Mouse (Mus musculus): ENCODE results near the gene Eln. TPM values are rescaled to one million over a fixed set of nuclear protein-coding genes. Genes with fewer than 3 reads are reported as not detected.

Eln gene
- 0.37 and 0.60 TPM in 2 replicates for total RNA-seq (2014; rRNA removed)
- 4.0 and 5.2 TPM in 2 replicates for polyA plus RNA-seq (2012; rRNA removed)

DNA sequence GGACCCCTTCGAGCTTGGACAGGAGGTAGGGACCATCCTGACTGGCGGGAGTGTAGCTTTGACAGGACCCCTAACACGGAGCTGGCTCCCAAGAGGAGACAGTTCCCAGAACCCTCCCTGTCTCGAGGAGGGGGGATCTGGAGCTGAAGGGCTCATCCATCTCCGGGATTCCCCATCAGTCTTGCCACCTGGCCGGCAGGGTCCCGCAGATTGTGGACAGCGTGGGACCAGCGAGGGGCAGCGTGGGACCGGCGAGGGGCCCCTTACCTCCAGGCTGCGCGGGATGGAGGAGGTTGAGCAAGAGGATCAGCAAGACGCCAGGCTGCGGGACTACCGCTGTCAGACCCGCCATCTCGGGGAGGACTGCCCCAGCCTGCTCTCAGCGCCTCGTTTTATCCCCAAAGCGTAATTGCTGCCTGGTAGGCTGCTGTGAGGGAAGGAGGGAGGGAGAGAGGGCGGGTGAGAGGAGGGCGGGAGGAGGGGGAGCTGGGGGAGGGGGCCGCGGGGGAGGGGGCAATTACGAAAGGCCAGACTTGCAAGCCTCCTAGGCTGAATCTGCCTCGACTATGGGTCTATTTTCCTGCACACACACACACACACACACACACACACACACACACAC is at the start of gene Eln:
TSS of gene Eln (minus strand) at position 434 of the 622 bp plus-strand sequence.
- H3K27ac ChIP-seq (replicated peaks; ENCODE audit: insufficient read depth, low read depth, low read length) = peak within 1 kb of the TSS; percentile 23; the same call in 1 of the 2 replicates
- no peak for TF ChIP-seq POLR2A (IDR thresholded peaks at IDR 0.05; ENCODE audit: extremely low read depth, insufficient read depth, low read length)
- no peak for DNase-seq (ENCODE audit: extremely low read depth, low read depth, low spot score)
- 6% methylated on average over 19 of the region's 28 CpGs for WGBS
- H3K9ac ChIP-seq (ENCODE audit: low read depth, low read length) = peak within 1 kb of the TSS; percentile 68
- peaks cover 4% of the 10 kb centered on the region; the same call in 1 of the 2 replicates for H3K4me1 ChIP-seq (ENCODE audit: control insufficient read depth, insufficient read depth, low read length)
- H3K4me3 ChIP-seq (ENCODE audit: insufficient read depth, low read depth, low read length) = peak within 1 kb of the TSS; percentile 56; the same call in 1 of the 2 replicates
- H3K79me2 ChIP-seq (ENCODE audit: control insufficient read depth, insufficient read depth, low read length) = no peaks in the 10 kb centered on the region
- no peaks in the 10 kb centered on the region for H3K36me3 ChIP-seq (ENCODE audit: control insufficient read depth, insufficient read depth, low read length)
- no peaks in the 10 kb centered on the region for H3K27me3 ChIP-seq (ENCODE audit: control insufficient read depth, insufficient read depth, low read length)

DNA sequence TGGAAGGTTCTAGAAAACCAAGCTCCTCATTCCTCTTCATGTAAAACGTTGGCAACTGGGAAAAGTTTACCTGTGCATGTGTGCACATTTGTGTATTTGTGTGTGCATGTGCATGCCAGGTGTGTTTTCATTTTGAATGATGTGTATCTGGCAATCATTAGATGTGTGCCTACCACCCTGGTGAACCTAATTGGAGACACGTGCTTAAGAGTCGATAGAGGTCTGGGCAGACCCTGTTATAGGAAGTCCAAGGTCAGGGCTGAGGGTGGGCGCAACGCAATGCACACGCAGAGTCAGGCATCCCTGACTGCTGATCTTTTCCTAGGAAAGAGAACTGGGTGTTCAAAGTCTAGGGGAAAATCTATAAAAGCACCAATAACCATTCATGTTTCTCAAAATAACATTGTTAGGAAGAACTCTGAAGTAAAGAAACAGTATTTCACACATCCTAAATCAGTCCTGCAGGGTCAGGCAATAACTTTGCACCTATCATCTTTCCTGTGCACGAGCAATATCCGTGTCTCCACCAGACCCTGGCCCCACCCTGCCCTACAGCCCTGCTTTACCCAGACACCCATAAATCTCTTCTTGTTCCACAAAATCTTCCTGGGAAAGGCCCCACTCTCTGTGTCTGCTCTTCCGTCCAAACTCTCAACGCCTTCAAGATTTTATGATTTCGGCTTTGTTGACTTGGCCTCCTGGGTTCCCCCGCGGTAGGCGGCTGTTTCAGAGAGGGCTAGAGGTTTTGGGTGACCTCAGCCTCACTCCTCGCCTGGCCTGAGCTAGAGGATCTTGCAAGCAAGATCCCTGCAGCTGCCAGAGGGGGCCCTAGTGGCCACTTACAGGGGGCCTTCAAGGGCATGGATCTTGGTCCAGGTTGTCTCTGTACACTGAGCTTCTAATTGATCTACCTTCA is 43.2 kb upstream of the Eln start:
- H3K9ac ChIP-seq (ENCODE audit: low read depth, low read length) = no peak overlapping the region
- H3K27me3 ChIP-seq (ENCODE audit: control insufficient read depth, insufficient read depth, low read length) = no peaks in the 10 kb centered on the region
- no peaks in the 10 kb centered on the region for H3K36me3 ChIP-seq (ENCODE audit: control insufficient read depth, insufficient read depth, low read length)
- 86% methylated on average over 15 of the region's 15 CpGs for WGBS
- H3K4me3 ChIP-seq (ENCODE audit: insufficient read depth, low read depth, low read length) = no peak overlapping the region
- no peaks in the 10 kb centered on the region for H3K79me2 ChIP-seq (ENCODE audit: control insufficient read depth, insufficient read depth, low read length)
- DNase-seq (ENCODE audit: extremely low read depth, low read depth, low spot score) = no peak
- H3K4me1 ChIP-seq (ENCODE audit: control insufficient read depth, insufficient read depth, low read length) = no peaks in the 10 kb centered on the region
- TF ChIP-seq CTCF (IDR thresholded peaks at IDR 0.05; ENCODE audit: low read depth, low read length) = no peak
- TF ChIP-seq POLR2A (IDR thresholded peaks at IDR 0.05; ENCODE audit: extremely low read depth, insufficient read depth, low read length) = no peak
- H3K27ac ChIP-seq (replicated peaks; ENCODE audit: insufficient read depth, low read depth, low read length) = no peak overlapping the region

DNA sequence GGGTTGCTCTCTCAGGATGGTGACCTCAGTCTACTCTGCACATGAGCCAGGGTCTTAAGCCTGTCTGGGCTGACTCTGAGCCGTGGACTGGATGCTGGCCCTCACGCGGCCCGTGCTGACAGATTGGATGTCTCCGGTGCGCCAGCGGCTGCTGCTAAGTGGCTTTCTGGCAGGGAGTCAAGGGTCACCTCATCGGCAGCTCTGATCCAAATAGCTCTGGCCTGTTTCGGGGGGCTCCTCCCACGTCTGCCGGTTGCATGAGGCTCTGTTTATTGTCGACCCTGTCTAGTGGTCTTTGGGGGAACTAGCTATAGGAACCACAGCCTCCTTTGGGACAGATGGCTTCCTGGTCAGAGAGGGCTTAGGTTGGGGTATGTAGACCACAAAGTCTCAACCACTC is 41.1 kb upstream of the Eln start:
- H3K27me3 ChIP-seq (ENCODE audit: control insufficient read depth, insufficient read depth, low read length) = no peaks in the 10 kb centered on the region
- 61% methylated on average over 12 of the region's 12 CpGs for WGBS
- TF ChIP-seq CTCF (IDR thresholded peaks at IDR 0.05; ENCODE audit: low read depth, low read length) (no peak), POLR2A (IDR thresholded peaks at IDR 0.05; ENCODE audit: extremely low read depth, insufficient read depth, low read length) (no peak)
- DNase-seq (ENCODE audit: extremely low read depth, low read depth, low spot score) = no peak
- no peaks in the 10 kb centered on the region for H3K79me2 ChIP-seq (ENCODE audit: control insufficient read depth, insufficient read depth, low read length)
- no peaks in the 10 kb centered on the region for H3K4me1 ChIP-seq (ENCODE audit: control insufficient read depth, insufficient read depth, low read length)
- H3K9ac ChIP-seq (ENCODE audit: low read depth, low read length) = no peak overlapping the region
- no peak overlapping the region for H3K4me3 ChIP-seq (ENCODE audit: insufficient read depth, low read depth, low read length)
- no peaks in the 10 kb centered on the region for H3K36me3 ChIP-seq (ENCODE audit: control insufficient read depth, insufficient read depth, low read length)
- no peak overlapping the region for H3K27ac ChIP-seq (replicated peaks; ENCODE audit: insufficient read depth, low read depth, low read length)

DNA sequence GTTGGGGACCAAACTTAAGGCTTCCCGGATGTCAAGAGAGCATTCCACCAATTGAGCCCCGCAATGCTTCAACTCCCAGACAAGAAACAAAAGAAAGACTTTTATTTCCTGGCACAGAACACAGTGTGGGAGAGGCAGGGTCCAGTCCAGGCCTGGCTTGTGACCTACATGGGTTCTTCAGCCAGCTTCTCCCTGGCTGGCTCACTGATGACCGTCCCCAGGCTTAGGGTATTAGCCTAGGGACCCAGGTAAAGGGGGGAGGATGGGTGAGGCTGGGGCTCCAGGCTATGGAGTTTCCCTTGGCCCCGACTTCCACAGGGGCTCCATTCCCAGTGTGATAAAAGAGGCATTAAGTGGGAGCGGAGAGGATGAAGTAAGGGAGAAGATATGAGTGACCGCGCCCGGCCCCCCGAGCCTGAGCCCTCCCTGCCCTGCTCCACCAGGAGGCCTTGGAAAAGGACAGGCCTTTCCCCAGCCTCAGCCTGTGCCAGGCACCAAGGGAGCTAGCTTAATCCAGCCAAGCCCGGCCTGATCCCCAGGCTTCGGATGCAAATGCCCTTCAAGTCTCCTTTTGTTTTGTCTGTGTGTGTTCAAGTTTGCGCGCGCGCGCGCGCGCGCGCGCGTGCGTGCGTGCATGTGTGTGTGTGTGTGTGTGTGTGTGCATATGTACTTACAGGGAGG is 38.7 kb upstream of the Eln start:
- H3K36me3 ChIP-seq (ENCODE audit: control insufficient read depth, insufficient read depth, low read length) = no peaks in the 10 kb centered on the region
- DNase-seq (ENCODE audit: extremely low read depth, low read depth, low spot score) = no peak
- no peak overlapping the region for H3K4me3 ChIP-seq (ENCODE audit: insufficient read depth, low read depth, low read length)
- 82% methylated on average over 25 of the region's 25 CpGs for WGBS
- no peak overlapping the region for H3K9ac ChIP-seq (ENCODE audit: low read depth, low read length)
- no peak overlapping the region for H3K27ac ChIP-seq (replicated peaks; ENCODE audit: insufficient read depth, low read depth, low read length)
- H3K4me1 ChIP-seq (ENCODE audit: control insufficient read depth, insufficient read depth, low read length) = no peaks in the 10 kb centered on the region
- TF ChIP-seq POLR2A (IDR thresholded peaks at IDR 0.05; ENCODE audit: extremely low read depth, insufficient read depth, low read length) (no peak), CTCF (IDR thresholded peaks at IDR 0.05; ENCODE audit: low read depth, low read length) (no peak)
- no peaks in the 10 kb centered on the region for H3K79me2 ChIP-seq (ENCODE audit: control insufficient read depth, insufficient read depth, low read length)
- no peaks in the 10 kb centered on the region for H3K27me3 ChIP-seq (ENCODE audit: control insufficient read depth, insufficient read depth, low read length)

DNA sequence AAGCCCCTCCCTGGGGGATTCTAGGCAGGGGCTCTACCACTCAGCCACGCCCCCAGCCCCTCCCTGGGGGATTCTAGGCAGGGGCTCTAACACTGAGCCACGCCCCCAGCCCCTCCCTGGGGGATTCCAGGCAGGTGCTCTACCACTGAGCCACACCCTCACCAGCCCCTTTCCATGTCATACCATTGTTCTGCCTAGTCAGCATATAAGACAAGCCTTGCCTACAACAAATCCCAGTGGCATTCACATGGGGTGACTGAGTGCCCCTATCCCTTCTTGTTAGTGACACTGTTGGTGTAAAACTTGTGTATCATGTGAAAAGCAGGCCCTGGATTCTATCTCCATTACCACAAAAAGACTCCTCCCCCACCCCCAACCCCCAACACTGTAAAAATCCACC is 36.7 kb upstream of the Eln start:
- Histone ChIP-seq H3K27ac (replicated peaks; ENCODE audit: insufficient read depth, low read depth, low read length) (no peak overlapping the region), H3K36me3 (ENCODE audit: control insufficient read depth, insufficient read depth, low read length) (no peaks in the 10 kb centered on the region), H3K4me1 (ENCODE audit: control insufficient read depth, insufficient read depth, low read length) (no peaks in the 10 kb centered on the region), H3K9ac (ENCODE audit: low read depth, low read length) (no peak overlapping the region), H3K79me2 (ENCODE audit: control insufficient read depth, insufficient read depth, low read length) (no peaks in the 10 kb centered on the region), H3K4me3 (ENCODE audit: insufficient read depth, low read depth, low read length) (no peak overlapping the region), H3K27me3 (ENCODE audit: control insufficient read depth, insufficient read depth, low read length) (no peaks in the 10 kb centered on the region)
- TF ChIP-seq POLR2A (IDR thresholded peaks at IDR 0.05; ENCODE audit: extremely low read depth, insufficient read depth, low read length) (no peak), CTCF (IDR thresholded peaks at IDR 0.05; ENCODE audit: low read depth, low read length) (no peak)
- no peak for DNase-seq (ENCODE audit: extremely low read depth, low read depth, low spot score)
- 42% methylated on average over 2 of the region's 2 CpGs for WGBS

Measured in liver, adult 2 months (tissue).